Comparison of ENCODE assay signal across 20 mouse cellular contexts in genomic region chr12:99227313-99227952, GRCm38 (mm10).
DNase-seq lines count a peak whose midpoint lies in the region; ATAC-seq and TF ChIP-seq lines count a peak whose summit lies in the region.
"Had no signal": no experiment of that assay in that cellular context is flagged by ENCODE, and none has a peak within 500 bp of the region (broad histone marks: within the 10 kb centered on the region; RNA-seq: fewer than 3 reads in every experiment).

No protein-coding gene starts in this region.

- no peaks in the 10 kb centered on the region for H3K9me3 ChIP-seq in hindbrain, embryonic 10.5 days
- no peaks in the 10 kb centered on the region for H3K9me3 ChIP-seq in hindbrain, embryonic 12.5 days (replicated peaks)
- H3K9me3 ChIP-seq in midbrain, postnatal 0 days (ENCODE audit: low read length): no peaks in the 10 kb centered on the region
- no peaks in the 10 kb centered on the region for H3K9me3 ChIP-seq in midbrain, embryonic 14.5 days (ENCODE audit: control insufficient read depth, low read length)
- H3K9me3 ChIP-seq: embryonic facial prominence, embryonic 15.5 days; heart, embryonic 12.5 days; limb, embryonic 15.5 days; stomach, embryonic 15.5 days had no signal

- H3K4me3 ChIP-seq in cerebellum, adult 2 months (replicated peaks; ENCODE audit: insufficient read depth, low read depth, low read length): no peak overlapping the region
- H3K4me3 ChIP-seq in hindbrain, embryonic 10.5 days: no peak overlapping the region
- no peak overlapping the region for H3K4me3 ChIP-seq in hindbrain, embryonic 12.5 days
- no peak overlapping the region for H3K4me3 ChIP-seq in midbrain, postnatal 0 days (ENCODE audit: low read depth, low read length)
- no peak overlapping the region for H3K4me3 ChIP-seq in midbrain, embryonic 14.5 days (replicated peaks; ENCODE audit: low read depth, low read length)
- H3K4me3 ChIP-seq: embryonic facial prominence, embryonic 15.5 days; heart, embryonic 12.5 days; limb, embryonic 15.5 days; stomach, embryonic 15.5 days had no signal

- no peak for DNase-seq in cerebellum, adult 2 months
- no peak for DNase-seq in cerebellum, adult 11-12 months
- DNase-seq in hindbrain, embryonic 10.5 days (ENCODE audit: low spot score): no peak
- peak; percentile 40 for DNase-seq in midbrain, postnatal 0 days (ENCODE audit: low spot score)
- DNase-seq in midbrain, embryonic 14.5 days: no peak
- DNase-seq in adrenal gland, postnatal 36 days: no peak
- DNase-seq: heart, postnatal 14 days; kidney, adult 18-20 months; kidney, postnatal 10 days; liver, postnatal 0 days; thymus, adult 18-20 months had no signal

- no peaks in the 10 kb centered on the region for H3K27me3 ChIP-seq in cerebellum, adult 2 months (ENCODE audit: control insufficient read depth, insufficient read depth, low read length)
- H3K27me3 ChIP-seq in hindbrain, embryonic 10.5 days (ENCODE audit: insufficient read depth, poor library complexity, severe bottlenecking): peaks cover 10% of the 10 kb centered on the region
- H3K27me3 ChIP-seq in hindbrain, embryonic 12.5 days: no peaks in the 10 kb centered on the region
- H3K27me3 ChIP-seq in midbrain, postnatal 0 days (ENCODE audit: insufficient read depth, low read length): no peaks in the 10 kb centered on the region
- H3K27me3 ChIP-seq in midbrain, embryonic 14.5 days (ENCODE audit: control insufficient read depth, insufficient read depth, low read length): no peaks in the 10 kb centered on the region
- H3K27me3 ChIP-seq: embryonic facial prominence, embryonic 15.5 days; heart, embryonic 12.5 days; limb, embryonic 15.5 days; stomach, embryonic 15.5 days had no signal

- WGBS in cerebellum, adult 2 months: 65% methylated on average over 6 of the region's 6 CpGs
- WGBS in hindbrain, embryonic 10.5 days: 87% methylated on average over 6 of the region's 6 CpGs
- WGBS in hindbrain, embryonic 12.5 days: 86% methylated on average over 6 of the region's 6 CpGs
- WGBS in midbrain, postnatal 0 days: 82% methylated on average over 6 of the region's 6 CpGs
- 85% methylated on average over 6 of the region's 6 CpGs for WGBS in midbrain, embryonic 14.5 days

- no peak for ATAC-seq in hindbrain, embryonic 12.5 days (ENCODE audit: low FRiP score)
- ATAC-seq in midbrain, postnatal 0 days (ENCODE audit: low FRiP score): no peak
- no peak for ATAC-seq in midbrain, embryonic 14.5 days (ENCODE audit: low FRiP score, low TSS enrichment)
- ATAC-seq in megakaryocyte progenitor cell, adult 5-6 weeks (replicated peaks; ENCODE audit: poor library complexity): 0 out of 2 replicates have a peak, but pooled peaks have one; percentile 24
- ATAC-seq: activated CD4-positive, CD25-positive, alpha-beta regulatory T cell, adult 4 months; CD4-positive, CD25-positive, alpha-beta regulatory T cell, adult 4 months; liver, postnatal 0 days had no signal

- H3K27ac ChIP-seq in cerebellum, adult 2 months (ENCODE audit: insufficient read depth, low read length): peak overlapping the region; percentile 33
- 0 out of 2 replicates have a peak overlapping the region, but pooled peaks have one; percentile 26 for H3K27ac ChIP-seq in hindbrain, embryonic 10.5 days
- no peak overlapping the region for H3K27ac ChIP-seq in hindbrain, embryonic 12.5 days
- H3K27ac ChIP-seq in midbrain, postnatal 0 days (ENCODE audit: low read depth, low read length): no peak overlapping the region
- no peak overlapping the region for H3K27ac ChIP-seq in midbrain, embryonic 14.5 days (replicated peaks; ENCODE audit: low read depth, low read length)
- H3K27ac ChIP-seq: embryonic facial prominence, embryonic 15.5 days; limb, embryonic 15.5 days; stomach, embryonic 15.5 days had no signal

- no peak for TF ChIP-seq CTCF in cerebellum, adult 2 months (IDR thresholded peaks at IDR 0.05; ENCODE audit: borderline replicate concordance, insufficient read depth, low read depth, low read length)
- TF ChIP-seq CTCF in midbrain, postnatal 0 days (IDR thresholded peaks at IDR 0.05): no peak

- no peak for TF ChIP-seq POLR2A in cerebellum, adult 2 months (IDR thresholded peaks at IDR 0.05; ENCODE audit: borderline replicate concordance, insufficient read depth, low read length)

- H3K4me2 ChIP-seq in hindbrain, embryonic 12.5 days (replicated peaks): no peak overlapping the region
- H3K4me2 ChIP-seq in midbrain, postnatal 0 days (ENCODE audit: low read depth, low read length, poor library complexity, severe bottlenecking): no peak overlapping the region
- H3K4me2 ChIP-seq in midbrain, embryonic 14.5 days (ENCODE audit: low read length): no peak overlapping the region
- H3K4me2 ChIP-seq: embryonic facial prominence, embryonic 15.5 days; heart, embryonic 12.5 days; limb, embryonic 15.5 days; midbrain, embryonic 11.5 days; stomach, embryonic 15.5 days had no signal

- H3K4me1 ChIP-seq in cerebellum, adult 2 months (ENCODE audit: control insufficient read depth, insufficient read depth, low read length): peaks cover 50% of the 10 kb centered on the region
- H3K4me1 ChIP-seq in hindbrain, embryonic 10.5 days (replicated peaks): peaks cover 100% of the 10 kb centered on the region
- H3K4me1 ChIP-seq in hindbrain, embryonic 12.5 days: peaks cover 89% of the 10 kb centered on the region
- peaks cover 10% of the 10 kb centered on the region; the same call in 1 of the 2 replicates for H3K4me1 ChIP-seq in midbrain, postnatal 0 days (ENCODE audit: insufficient read depth, low read length)
- peaks cover 65% of the 10 kb centered on the region for H3K4me1 ChIP-seq in midbrain, embryonic 14.5 days (ENCODE audit: control insufficient read depth, insufficient read depth, low read length)

- no peaks in the 10 kb centered on the region for H3K36me3 ChIP-seq in hindbrain, embryonic 10.5 days
- no peaks in the 10 kb centered on the region for H3K36me3 ChIP-seq in hindbrain, embryonic 12.5 days
- 0 out of 2 replicates have a peak, but pooled peaks cover 3% of the 10 kb centered on the region for H3K36me3 ChIP-seq in midbrain, postnatal 0 days (ENCODE audit: insufficient read depth, low read length)
- no peaks in the 10 kb centered on the region for H3K36me3 ChIP-seq in midbrain, embryonic 14.5 days (ENCODE audit: control insufficient read depth, insufficient read depth, low read length)
- H3K36me3 ChIP-seq: embryonic facial prominence, embryonic 15.5 days; heart, embryonic 12.5 days; limb, embryonic 15.5 days; stomach, embryonic 15.5 days had no signal

- H3K9ac ChIP-seq in hindbrain, embryonic 12.5 days: no peak overlapping the region
- no peak overlapping the region for H3K9ac ChIP-seq in midbrain, postnatal 0 days (replicated peaks; ENCODE audit: low read length, poor library complexity, severe bottlenecking)
- no peak overlapping the region for H3K9ac ChIP-seq in midbrain, embryonic 14.5 days (replicated peaks; ENCODE audit: low read length)
- H3K9ac ChIP-seq: embryonic facial prominence, embryonic 15.5 days; heart, embryonic 12.5 days; limb, embryonic 15.5 days; liver, postnatal 0 days; stomach, embryonic 15.5 days had no signal

Comparison
In these comparisons a context has a peak if more than half of its experiments do, and no peak if none do; other contexts are left out.
1. H3K27ac ChIP-seq: peak in cerebellum, adult 2 months (single experiment) and hindbrain, embryonic 10.5 days (single experiment); none in hindbrain, embryonic 12.5 days (single experiment), midbrain, postnatal 0 days (single experiment) and midbrain, embryonic 14.5 days (single experiment).